Mouse (Mus musculus): ENCODE measurements around the gene Ppp3cb. TPM values are rescaled to one million over a fixed set of nuclear protein-coding genes. Genes with fewer than 3 reads are reported as not detected.

The Ppp3cb gene
- total RNA-seq, 2 experiments from 2014 or later: 267 to 280 TPM

DNA sequence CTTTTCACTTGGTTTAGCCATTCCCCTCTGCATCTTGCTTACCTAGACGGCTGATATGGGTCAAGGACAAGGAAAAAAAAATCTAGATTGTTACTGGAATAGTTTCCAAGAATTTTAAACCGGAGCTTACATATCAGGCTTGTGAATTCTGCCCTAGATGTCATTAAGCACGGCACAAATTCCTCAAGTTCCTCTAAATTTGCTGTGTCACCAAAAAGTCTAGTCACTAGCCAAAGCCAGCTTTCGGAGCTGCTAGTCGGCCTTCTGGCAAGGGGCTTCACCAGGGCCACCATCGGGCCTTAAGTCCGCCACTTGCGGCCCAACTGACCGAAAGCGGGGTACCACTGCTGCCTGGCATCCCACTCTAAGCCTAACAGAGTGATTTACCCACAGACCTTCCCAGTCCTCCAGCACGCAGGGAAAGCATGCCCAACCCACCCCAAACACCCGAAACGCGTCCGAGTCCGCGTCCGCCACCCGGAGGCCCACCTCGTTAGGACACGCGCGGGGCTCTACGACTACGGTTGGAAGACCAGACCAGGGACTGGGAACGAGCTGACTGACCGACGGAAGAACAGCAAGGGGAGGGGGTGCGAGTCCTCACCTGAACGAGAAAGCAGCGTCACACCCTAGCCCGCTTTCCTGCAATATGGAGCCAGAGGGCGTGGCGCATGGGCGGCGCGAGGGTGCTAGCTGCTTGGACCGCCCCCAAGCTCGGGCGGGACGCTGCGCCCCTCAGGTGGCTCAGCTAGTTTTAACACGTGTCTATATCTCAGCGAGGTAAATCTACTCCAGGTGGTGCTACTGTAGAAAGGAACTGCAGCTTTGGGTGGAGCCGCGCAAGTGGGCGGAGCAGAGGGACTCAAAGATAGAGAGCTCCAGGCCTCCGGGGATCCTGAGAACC, 66.8 kb downstream of the Ppp3cb start, which contains the start of gene Anxa7:
Anxa7 (minus strand) TSS at position 843 of the 904 bp plus-strand sequence.
- H3K4me3 ChIP-seq: peak within 1 kb of the TSS; percentile 61
- peak within 1 kb of the TSS; percentile 79 for H3K27ac ChIP-seq
- peak; percentile 71 to 73 for DNase-seq (ENCODE audit: extremely low spot score in 1 of 2, low spot score in 2 of 2)
- TF ChIP-seq CTCF (IDR thresholded peaks at IDR 0.05): no peak; the same call in 1 of the 2 replicates
- intact Hi-C loops (cut with DNase I): no loop called here

DNA sequence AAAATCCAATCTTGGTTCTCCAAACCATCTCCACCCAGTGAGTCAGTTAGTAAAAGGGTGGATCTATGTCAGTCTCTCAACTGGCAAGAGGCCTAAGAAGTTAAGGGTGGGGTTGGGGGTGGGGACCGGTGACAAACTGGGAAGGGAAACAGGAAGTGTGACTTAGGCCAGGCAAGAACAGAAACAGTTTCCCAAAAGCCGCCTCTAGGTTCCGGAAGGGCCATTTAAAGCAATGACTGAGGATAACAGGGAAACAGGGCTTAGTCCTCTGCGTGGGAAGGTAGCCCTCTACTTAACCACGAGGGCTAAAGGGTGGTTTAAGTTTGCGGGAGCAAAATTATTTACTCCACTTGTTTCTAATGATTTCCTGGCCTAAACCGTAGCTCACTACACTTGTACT, 67.6 kb downstream of the Ppp3cb start:
- H3K27ac ChIP-seq: peak overlapping the region; percentile 79
- DNase-seq (ENCODE audit: extremely low spot score in 1 of 2, low spot score in 2 of 2): no peak
- no peak; the same call in 1 of the 2 replicates for TF ChIP-seq CTCF (IDR thresholded peaks at IDR 0.05)
- intact Hi-C loops (cut with DNase I): no loop called here
- H3K4me3 ChIP-seq: peak overlapping the region; percentile 61

DNA sequence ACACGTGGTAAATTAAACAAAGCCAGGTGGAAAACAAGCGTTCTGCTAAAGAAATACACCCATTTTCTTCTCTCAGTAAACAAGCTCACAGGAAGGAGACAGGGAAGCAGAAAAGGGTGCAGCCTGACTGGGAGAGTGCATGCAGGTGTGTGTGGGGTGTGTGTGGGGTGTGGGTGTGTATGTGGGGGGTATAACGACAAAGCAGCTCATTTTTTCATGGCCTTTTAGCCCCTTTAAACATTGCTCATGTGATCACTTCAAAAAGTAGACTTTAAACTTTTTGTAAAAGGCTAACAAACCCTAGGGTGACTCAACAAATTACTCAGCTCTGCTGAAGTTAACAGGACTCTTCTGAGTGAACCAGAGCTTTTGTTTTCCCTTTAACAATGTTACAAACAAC, 68.0 kb downstream of the Ppp3cb start:
- Histone ChIP-seq H3K4me3 (peak overlapping the region; percentile 61), H3K27ac (no peak overlapping the region; the same call in 1 of the 2 replicates)
- intact Hi-C loops (cut with DNase I): no loop called here
- DNase-seq (ENCODE audit: extremely low spot score in 1 of 2, low spot score in 2 of 2): no peak
- TF ChIP-seq CTCF (IDR thresholded peaks at IDR 0.05): no peak

DNA sequence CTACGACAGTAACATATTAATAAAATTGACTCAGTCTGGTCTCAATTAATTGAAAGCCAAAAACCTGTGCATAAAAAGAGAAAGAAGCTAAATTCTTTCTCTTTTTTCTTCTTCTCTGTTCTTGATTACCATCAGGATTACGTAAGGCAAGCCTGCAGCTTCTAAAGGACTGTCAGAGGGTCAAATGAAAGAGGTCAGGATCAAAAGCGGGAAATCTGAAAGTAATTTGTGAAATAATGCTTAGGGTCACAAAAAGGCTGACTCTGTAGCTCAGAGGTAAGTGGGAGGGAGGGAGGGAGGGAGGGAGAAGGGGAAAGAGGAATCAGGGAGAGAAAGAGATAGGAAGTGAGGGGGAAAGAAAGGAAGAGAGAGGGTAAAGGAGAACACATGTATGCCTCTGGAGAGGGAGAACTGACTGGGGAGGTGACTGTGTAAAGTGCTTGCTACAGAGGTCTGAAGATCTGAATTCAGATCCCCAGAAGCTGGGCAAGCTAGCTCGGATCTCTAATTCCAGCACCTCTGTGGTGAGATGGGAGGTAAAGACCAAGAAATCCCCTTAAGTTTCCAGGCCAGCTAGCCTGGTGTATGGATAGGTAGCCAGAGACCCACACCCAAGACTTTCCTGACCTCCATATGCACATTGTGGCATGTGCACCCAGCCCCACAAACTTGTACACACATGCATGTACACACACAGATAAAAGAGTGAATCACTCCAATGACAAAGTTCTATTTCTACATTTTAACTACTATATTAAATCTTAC, 68.9 kb downstream of the Ppp3cb start:
- DNase-seq (ENCODE audit: extremely low spot score in 1 of 2, low spot score in 2 of 2): no peak
- no peak for TF ChIP-seq CTCF (IDR thresholded peaks at IDR 0.05)

DNA sequence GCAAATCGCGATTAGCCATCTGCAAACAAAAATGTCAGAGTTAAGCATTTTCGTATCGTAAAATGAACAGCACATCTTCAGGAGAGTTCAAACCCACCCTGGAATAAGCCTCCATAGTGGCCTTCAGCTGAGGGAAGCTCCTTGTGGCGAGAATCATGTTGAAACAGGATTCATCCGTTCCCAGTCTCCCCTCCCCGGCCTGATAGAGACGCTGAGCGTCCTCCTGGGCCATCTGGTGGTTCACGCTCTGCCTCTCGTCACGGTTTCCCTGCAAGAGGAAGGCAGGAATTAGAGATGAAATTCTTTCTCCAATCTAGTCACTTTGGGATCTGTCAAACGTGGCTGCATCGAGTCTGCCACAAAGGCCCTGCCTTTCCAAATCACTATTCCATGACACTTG, 86.2 kb downstream of the Ppp3cb start:
- no peak overlapping the region for H3K4me3 ChIP-seq
- intact Hi-C loops (cut with DNase I): no loop called here
- H3K27ac ChIP-seq: peak overlapping the region; percentile 40; the same call in 1 of the 2 replicates
- DNase-seq (ENCODE audit: extremely low spot score in 1 of 2, low spot score in 2 of 2): no peak
- TF ChIP-seq CTCF (IDR thresholded peaks at IDR 0.05): no peak

More for the DNA sequence above, 68.9 kb downstream of the Ppp3cb start:
- Histone ChIP-seq H3K27ac (no peak overlapping the region), H3K4me3 (no peak overlapping the region)
- intact Hi-C loops (cut with DNase I): no loop called here

DNA sequence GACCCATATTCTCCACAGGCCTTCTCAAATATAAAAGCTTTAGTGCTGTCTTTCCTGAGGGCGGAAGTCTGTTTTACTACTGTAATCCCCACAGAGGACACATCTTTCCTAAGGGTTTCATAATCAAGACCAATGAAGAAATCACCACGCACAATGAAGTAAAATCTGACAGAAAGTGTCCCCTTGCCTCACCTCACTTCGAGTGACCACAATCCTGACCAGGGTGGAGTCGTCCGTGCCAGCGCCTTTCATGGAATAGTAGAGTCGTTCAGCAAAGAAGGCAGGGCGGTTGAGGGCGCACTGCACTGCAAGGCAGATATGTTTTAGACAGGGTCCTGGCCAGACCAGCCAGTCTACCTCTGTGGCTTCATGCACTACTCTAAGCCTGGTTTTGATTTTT, 88.0 kb downstream of the Ppp3cb start:
- no peak for DNase-seq (ENCODE audit: extremely low spot score in 1 of 2, low spot score in 2 of 2)
- H3K4me3 ChIP-seq: no peak overlapping the region
- H3K27ac ChIP-seq: no peak overlapping the region; the same call in 1 of the 2 replicates
- TF ChIP-seq CTCF (IDR thresholded peaks at IDR 0.05): no peak
- intact Hi-C loops (cut with DNase I): no loop called here

DNA sequence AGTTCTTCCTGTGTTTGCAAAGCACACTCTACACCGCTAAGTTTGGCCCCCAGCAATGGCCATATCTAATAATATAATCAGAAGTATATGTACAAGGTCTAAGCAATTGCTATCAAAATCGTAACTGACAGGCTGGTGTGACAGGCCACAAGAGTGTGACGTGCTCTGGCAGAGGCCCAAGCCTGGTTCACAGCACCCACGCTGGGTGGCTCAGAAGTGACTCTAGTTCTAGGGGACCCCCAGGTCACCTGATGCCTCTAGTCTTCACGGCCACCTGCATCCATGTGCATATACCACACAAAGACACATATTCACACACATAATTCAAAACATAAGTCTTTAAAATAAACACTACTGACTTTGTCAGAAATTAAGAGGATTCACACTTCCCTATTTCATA, 93.4 kb downstream of the Ppp3cb start:
- no peak overlapping the region for H3K4me3 ChIP-seq
- TF ChIP-seq CTCF (IDR thresholded peaks at IDR 0.05): no peak
- no peak for DNase-seq (ENCODE audit: extremely low spot score in 1 of 2, low spot score in 2 of 2)
- intact Hi-C loops (cut with DNase I): no loop called here
- H3K27ac ChIP-seq: no peak overlapping the region

DNA sequence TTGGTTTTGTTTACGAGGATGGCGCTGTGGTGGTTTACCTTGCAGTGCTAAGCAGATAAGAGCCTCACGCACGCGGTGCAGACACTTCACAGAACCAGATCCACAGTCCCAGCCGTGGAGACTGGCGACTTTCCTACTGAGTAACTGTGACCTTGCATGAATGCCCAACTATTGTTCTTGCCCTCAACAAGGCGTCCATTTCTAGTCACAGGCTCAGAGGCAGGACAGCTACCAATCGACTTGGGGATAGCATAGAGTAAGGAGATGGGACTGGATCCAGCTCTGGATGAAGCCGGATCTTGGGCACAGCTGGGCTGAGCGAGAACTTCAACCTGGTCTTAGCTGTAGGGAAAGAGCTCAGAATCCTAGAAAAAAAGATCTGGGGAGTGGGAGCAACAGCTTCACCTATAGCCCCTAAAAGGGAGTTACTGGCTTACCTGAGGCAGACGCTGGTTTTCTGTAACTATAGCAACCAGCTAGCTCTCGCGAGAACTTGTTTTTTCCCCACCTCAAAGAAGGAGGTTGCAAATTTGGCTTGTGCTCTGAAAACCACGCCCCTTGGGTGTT, 94.5 kb downstream of the Ppp3cb start, which contains the start of gene Cfap70:
Cfap70 (minus strand) TSS at position 462 of the 567 bp plus-strand sequence.
- DNase-seq (ENCODE audit: extremely low spot score in 1 of 2, low spot score in 2 of 2): peak; percentile 44 to 51
- Histone ChIP-seq H3K4me3 (peak within 1 kb of the TSS; percentile 49), H3K27ac (no peak within 1 kb of the TSS; the same call in 1 of the 2 replicates)
- intact Hi-C loops (cut with DNase I): no loop called here
- no peak for TF ChIP-seq CTCF (IDR thresholded peaks at IDR 0.05)

DNA sequence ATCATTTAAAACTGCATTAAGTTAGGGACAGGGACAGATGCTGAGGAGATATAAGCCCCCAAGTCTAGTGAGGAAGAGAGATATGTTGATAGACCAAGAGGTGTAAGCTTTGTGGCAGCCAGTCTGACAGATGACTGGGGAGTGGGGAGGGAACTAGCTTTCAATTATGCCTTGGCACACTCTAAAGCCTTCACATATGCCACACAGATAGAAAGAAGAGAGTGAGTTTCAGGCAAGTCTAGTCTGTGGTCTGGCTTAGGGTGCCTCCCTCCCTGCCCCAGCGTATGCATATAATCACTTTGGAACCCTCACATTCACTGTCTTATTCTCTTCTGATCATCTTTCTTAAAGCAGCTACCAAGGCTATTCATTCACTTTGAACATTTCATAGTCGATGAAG, 95.1 kb downstream of the Ppp3cb start:
- DNase-seq (ENCODE audit: extremely low spot score in 1 of 2, low spot score in 2 of 2): no peak
- peak overlapping the region; percentile 49 for H3K4me3 ChIP-seq
- no peak for TF ChIP-seq CTCF (IDR thresholded peaks at IDR 0.05)
- H3K27ac ChIP-seq: no peak overlapping the region; the same call in 1 of the 2 replicates
- intact Hi-C loops (cut with DNase I): no loop called here

Other genes with a start within 250 kb of the Ppp3cb start
- gene Ecd, start 198.5 kb downstream of the Ppp3cb start, total RNA-seq (2021): 10 to 100 TPM; 33.2 to 39.0 TPM
- gene Fam149b, start 198.4 kb downstream of the Ppp3cb start, total RNA-seq (2021): 10 to 100 TPM; 50.6 to 53.1 TPM
- gene Dnajc9, start 157.7 kb downstream of the Ppp3cb start, total RNA-seq (2021): 10 to 100 TPM; 24.7 to 25.4 TPM
- gene Mrps16, start 152.9 kb downstream of the Ppp3cb start, total RNA-seq (2021): 10 to 100 TPM; 30.8 to 33.5 TPM
- gene Cfap70, start 94.3 kb downstream of the Ppp3cb start, total RNA-seq (2021): 1 to 10 TPM in 1 of 2 experiments, under 1 TPM in 1; 0.95 to 2.2 TPM
- gene Anxa7, start 66.4 kb downstream of the Ppp3cb start, total RNA-seq (2021): 10 to 100 TPM; 64.9 to 66.2 TPM
- 1 to 10 TPM in 1 of 2 experiments, under 1 TPM in 1; 0.97 to 1.2 TPM for gene Mss51, start 49.7 kb downstream of the Ppp3cb start, total RNA-seq (2021)
- gene Usp54, start 94.5 kb upstream of the Ppp3cb start, total RNA-seq (2021): 10 to 100 TPM; 42.2 to 48.8 TPM
- gene Myoz1, start 110.0 kb upstream of the Ppp3cb start, total RNA-seq (2021): not detected
- gene Synpo2l, start 121.8 kb upstream of the Ppp3cb start, total RNA-seq (2021): under 1 TPM; 0.21 to 0.23 TPM
- gene Sec24c, start 127.7 kb upstream of the Ppp3cb start, total RNA-seq (2021): 100 to 1,000 TPM; 113 to 115 TPM
- 10 to 100 TPM; 17.6 to 18.2 TPM for gene Fut11, start 148.4 kb upstream of the Ppp3cb start, total RNA-seq (2021)
- gene Chchd1, start 156.4 kb upstream of the Ppp3cb start, total RNA-seq (2021): 10 to 100 TPM; 47.3 to 48.1 TPM
- gene Zswim8, start 161.0 kb upstream of the Ppp3cb start, total RNA-seq (2021): 100 to 1,000 TPM; 176 to 180 TPM
- 10 to 100 TPM; 15.5 to 17.7 TPM for gene Ndst2, start 188.0 kb upstream of the Ppp3cb start, total RNA-seq (2021)
- gene Camk2g, start 247.5 kb upstream of the Ppp3cb start, total RNA-seq (2021): 100 to 1,000 TPM; 328 to 345 TPM

Data from left cerebral cortex, adult 2 months (tissue).